Mouse (Mus musculus): ENCODE results near the gene Sqstm1. TPM values are rescaled to one million over a fixed set of nuclear protein-coding genes. Genes with fewer than 3 reads are reported as not detected.

Sqstm1 gene
- polyA plus RNA-seq (2014; fragmentation: Nextera tagmentation; extraction: Ambion mirVana), result 181 and 183 TPM in 2 replicates

- Histone ChIP-seq H3K36me3 (ENCODE audit: control insufficient read depth, insufficient read depth, low read length) (peaks cover 22% of the 10 kb centered on the region), H3K4me2 (ENCODE audit: low read length) (peak within 1 kb of the TSS; percentile 66), H3K4me1 (replicated peaks; ENCODE audit: control insufficient read depth, insufficient read depth, low read length) (peaks cover 13% of the 10 kb centered on the region), H3K27ac (ENCODE audit: low read depth) (peak within 1 kb of the TSS; percentile 99), H3K9me3 (ENCODE audit: control insufficient read depth, low read length) (no peaks in the 10 kb centered on the region), H3K4me3 (ENCODE audit: low read depth, low read length) (peak within 1 kb of the TSS; percentile 96), H3K9ac (ENCODE audit: low read length) (peak within 1 kb of the TSS; percentile 97), H3K27me3 (replicated peaks; ENCODE audit: control insufficient read depth, insufficient read depth, low read length) (no peaks in the 10 kb centered on the region)
- DNase-seq (ENCODE audit: low spot score) (peak; percentile 95), ATAC-seq (replicated peaks; ENCODE audit: low FRiP score, low TSS enrichment, low read depth) (peak; percentile 76)
- under 1% methylated on average over 48 of the region's 48 CpGs for WGBS
These were observed at the start of gene Sqstm1, which contains the start of gene Mgat4b for GRCm38 (mm10) chr11:50210505-50211151. Gene Sqstm1 (minus strand): TSS chr11:50210827. Gene Mgat4b (plus strand): TSS chr11:50210890.

- no peak overlapping the region for H3K9ac ChIP-seq (ENCODE audit: low read length)
- H3K4me3 ChIP-seq (ENCODE audit: low read depth, low read length), result no peak overlapping the region
- no peaks in the 10 kb centered on the region for H3K27me3 ChIP-seq (replicated peaks; ENCODE audit: control insufficient read depth, insufficient read depth, low read length)
- DNase-seq (ENCODE audit: low spot score) (no peak), ATAC-seq (replicated peaks; ENCODE audit: low FRiP score, low TSS enrichment, low read depth) (no peak)
- H3K36me3 ChIP-seq (ENCODE audit: control insufficient read depth, insufficient read depth, low read length), result peaks cover 77% of the 10 kb centered on the region
- WGBS, result 85% methylated on average over 7 of the region's 7 CpGs
- H3K9me3 ChIP-seq (ENCODE audit: control insufficient read depth, low read length), result no peaks in the 10 kb centered on the region
- H3K4me1 ChIP-seq (replicated peaks; ENCODE audit: control insufficient read depth, insufficient read depth, low read length), result 0 out of 2 replicates have a peak, but pooled peaks cover under 1% of the 10 kb centered on the region
- H3K27ac ChIP-seq (ENCODE audit: low read depth), result no peak overlapping the region
- H3K4me2 ChIP-seq (ENCODE audit: low read length), result no peak overlapping the region
These were observed 47.7 kb upstream of the Sqstm1 start for GRCm38 (mm10) chr11:50258310-50258709.

GRCm38 (mm10) chr11:50256615-50257014, 46.0 kb upstream of the Sqstm1 start:
- ATAC-seq (replicated peaks; ENCODE audit: low FRiP score, low TSS enrichment, low read depth), result no peak
- H3K36me3 ChIP-seq (ENCODE audit: control insufficient read depth, insufficient read depth, low read length), result peaks cover 60% of the 10 kb centered on the region
- no peaks in the 10 kb centered on the region for H3K27me3 ChIP-seq (replicated peaks; ENCODE audit: control insufficient read depth, insufficient read depth, low read length)
- no peak for DNase-seq (ENCODE audit: low spot score)
- no peak overlapping the region for H3K4me2 ChIP-seq (ENCODE audit: low read length)
- H3K4me3 ChIP-seq (ENCODE audit: low read depth, low read length), result no peak overlapping the region
- H3K9me3 ChIP-seq (ENCODE audit: control insufficient read depth, low read length), result no peaks in the 10 kb centered on the region
- WGBS, result 86% methylated on average over 7 of the region's 7 CpGs
- H3K9ac ChIP-seq (ENCODE audit: low read length), result no peak overlapping the region
- no peak overlapping the region for H3K27ac ChIP-seq (ENCODE audit: low read depth)
- H3K4me1 ChIP-seq (replicated peaks; ENCODE audit: control insufficient read depth, insufficient read depth, low read length), result peaks cover 11% of the 10 kb centered on the region; the same call in 1 of the 2 replicates

- 76% methylated on average over 12 of the region's 12 CpGs for WGBS
- peaks cover 35% of the 10 kb centered on the region for H3K36me3 ChIP-seq (ENCODE audit: control insufficient read depth, insufficient read depth, low read length)
- no peak overlapping the region for H3K4me3 ChIP-seq (ENCODE audit: low read depth, low read length)
- H3K4me1 ChIP-seq (replicated peaks; ENCODE audit: control insufficient read depth, insufficient read depth, low read length), result peaks cover 11% of the 10 kb centered on the region; the same call in 1 of the 2 replicates
- no peak overlapping the region for H3K4me2 ChIP-seq (ENCODE audit: low read length)
- H3K9me3 ChIP-seq (ENCODE audit: control insufficient read depth, low read length), result no peaks in the 10 kb centered on the region
- no peak overlapping the region for H3K27ac ChIP-seq (ENCODE audit: low read depth)
- H3K9ac ChIP-seq (ENCODE audit: low read length), result no peak overlapping the region
- DNase-seq (ENCODE audit: low spot score), result no peak
- no peaks in the 10 kb centered on the region for H3K27me3 ChIP-seq (replicated peaks; ENCODE audit: control insufficient read depth, insufficient read depth, low read length)
- ATAC-seq (replicated peaks; ENCODE audit: low FRiP score, low TSS enrichment, low read depth), result no peak
These were observed 43.5 kb upstream of the Sqstm1 start for GRCm38 (mm10) chr11:50254010-50254580.

GRCm38 (mm10) chr11:50253393-50253792, 42.8 kb upstream of the Sqstm1 start:
- DNase-seq (ENCODE audit: low spot score), result no peak
- Histone ChIP-seq H3K27me3 (replicated peaks; ENCODE audit: control insufficient read depth, insufficient read depth, low read length) (no peaks in the 10 kb centered on the region), H3K4me1 (replicated peaks; ENCODE audit: control insufficient read depth, insufficient read depth, low read length) (peaks cover 11% of the 10 kb centered on the region; the same call in 1 of the 2 replicates), H3K9me3 (ENCODE audit: control insufficient read depth, low read length) (no peaks in the 10 kb centered on the region), H3K27ac (ENCODE audit: low read depth) (no peak overlapping the region), H3K36me3 (ENCODE audit: control insufficient read depth, insufficient read depth, low read length) (peaks cover 28% of the 10 kb centered on the region), H3K4me2 (ENCODE audit: low read length) (no peak overlapping the region), H3K9ac (ENCODE audit: low read length) (no peak overlapping the region), H3K4me3 (ENCODE audit: low read depth, low read length) (no peak overlapping the region)
- ATAC-seq (replicated peaks; ENCODE audit: low FRiP score, low TSS enrichment, low read depth), result no peak
- WGBS, result 33% methylated on average over 1 of the region's 1 CpGs

- 43% methylated on average over 11 of the region's 11 CpGs for WGBS
- Histone ChIP-seq H3K9ac (ENCODE audit: low read length) (no peak overlapping the region), H3K4me2 (ENCODE audit: low read length) (no peak overlapping the region), H3K9me3 (ENCODE audit: control insufficient read depth, low read length) (no peaks in the 10 kb centered on the region), H3K36me3 (ENCODE audit: control insufficient read depth, insufficient read depth, low read length) (peaks cover 22% of the 10 kb centered on the region), H3K27ac (ENCODE audit: low read depth) (no peak overlapping the region), H3K4me1 (replicated peaks; ENCODE audit: control insufficient read depth, insufficient read depth, low read length) (peaks cover 11% of the 10 kb centered on the region; the same call in 1 of the 2 replicates), H3K27me3 (replicated peaks; ENCODE audit: control insufficient read depth, insufficient read depth, low read length) (no peaks in the 10 kb centered on the region), H3K4me3 (ENCODE audit: low read depth, low read length) (no peak overlapping the region)
- DNase-seq (ENCODE audit: low spot score), result no peak
- peak; percentile 68; the same call in 1 of the 2 replicates for ATAC-seq (replicated peaks; ENCODE audit: low FRiP score, low TSS enrichment, low read depth)
These were observed 42.1 kb upstream of the Sqstm1 start for GRCm38 (mm10) chr11:50252684-50253265.

GRCm38 (mm10) chr11:50252166-50252565, 41.5 kb upstream of the Sqstm1 start:
- Histone ChIP-seq H3K27ac (ENCODE audit: low read depth) (no peak overlapping the region), H3K4me1 (replicated peaks; ENCODE audit: control insufficient read depth, insufficient read depth, low read length) (peaks cover 11% of the 10 kb centered on the region; the same call in 1 of the 2 replicates)
- no peak for DNase-seq (ENCODE audit: low spot score)

GRCm38 (mm10) chr11:50248473-50249171, 38.0 kb upstream of the Sqstm1 start:
- no peaks in the 10 kb centered on the region for H3K36me3 ChIP-seq (ENCODE audit: control insufficient read depth, insufficient read depth, low read length)
- H3K27ac ChIP-seq (ENCODE audit: low read depth), result no peak overlapping the region
- ATAC-seq (replicated peaks; ENCODE audit: low FRiP score, low TSS enrichment, low read depth) (no peak), DNase-seq (ENCODE audit: low spot score) (no peak)
- peaks cover 11% of the 10 kb centered on the region; the same call in 1 of the 2 replicates for H3K4me1 ChIP-seq (replicated peaks; ENCODE audit: control insufficient read depth, insufficient read depth, low read length)
- 70% methylated on average over 7 of the region's 7 CpGs for WGBS
- H3K9me3 ChIP-seq (ENCODE audit: control insufficient read depth, low read length), result no peaks in the 10 kb centered on the region
- H3K4me2 ChIP-seq (ENCODE audit: low read length), result no peak overlapping the region
- H3K9ac ChIP-seq (ENCODE audit: low read length), result no peak overlapping the region
- no peaks in the 10 kb centered on the region for H3K27me3 ChIP-seq (replicated peaks; ENCODE audit: control insufficient read depth, insufficient read depth, low read length)
- H3K4me3 ChIP-seq (ENCODE audit: low read depth, low read length), result no peak overlapping the region

More at GRCm38 (mm10) chr11:50252166-50252565, 41.5 kb upstream of the Sqstm1 start:
- no peaks in the 10 kb centered on the region for H3K27me3 ChIP-seq (replicated peaks; ENCODE audit: control insufficient read depth, insufficient read depth, low read length)
- ATAC-seq (replicated peaks; ENCODE audit: low FRiP score, low TSS enrichment, low read depth), result no peak
- H3K9me3 ChIP-seq (ENCODE audit: control insufficient read depth, low read length), result no peaks in the 10 kb centered on the region
- no peak overlapping the region for H3K4me3 ChIP-seq (ENCODE audit: low read depth, low read length)
- 36% methylated on average over 3 of the region's 3 CpGs for WGBS
- H3K9ac ChIP-seq (ENCODE audit: low read length), result no peak overlapping the region
- no peak overlapping the region for H3K4me2 ChIP-seq (ENCODE audit: low read length)
- peaks cover 16% of the 10 kb centered on the region for H3K36me3 ChIP-seq (ENCODE audit: control insufficient read depth, insufficient read depth, low read length)
